Mouse (Mus musculus): Measurements from ENCODE around the gene Dnm2.

GRCm38 (mm10) chr9:21456246-21456929 is 31.7 kb downstream of the Dnm2 start:
- no peak for TF ChIP-seq CTCF (IDR thresholded peaks at IDR 0.05; ENCODE audit: low read depth, low read length)
- no peak for TF ChIP-seq POLR2A (IDR thresholded peaks at IDR 0.05; ENCODE audit: extremely low read depth, insufficient read depth, low read length)

All from liver, adult 2 months (tissue).